Mouse (Mus musculus): ENCODE measurements around the gene Tbc1d10b. TPM values are rescaled to one million over a fixed set of nuclear protein-coding genes. Genes with fewer than 3 reads are reported as not detected.
"Not testable (repeated sequence)": the region's sequence is repeated elsewhere in the genome, so short reads cannot be mapped to it uniquely, and the experiment has no call there.

The Tbc1d10b gene
- total RNA-seq, 2 experiments from 2014 or later, result 20.8 to 21.6 TPM

DNA sequence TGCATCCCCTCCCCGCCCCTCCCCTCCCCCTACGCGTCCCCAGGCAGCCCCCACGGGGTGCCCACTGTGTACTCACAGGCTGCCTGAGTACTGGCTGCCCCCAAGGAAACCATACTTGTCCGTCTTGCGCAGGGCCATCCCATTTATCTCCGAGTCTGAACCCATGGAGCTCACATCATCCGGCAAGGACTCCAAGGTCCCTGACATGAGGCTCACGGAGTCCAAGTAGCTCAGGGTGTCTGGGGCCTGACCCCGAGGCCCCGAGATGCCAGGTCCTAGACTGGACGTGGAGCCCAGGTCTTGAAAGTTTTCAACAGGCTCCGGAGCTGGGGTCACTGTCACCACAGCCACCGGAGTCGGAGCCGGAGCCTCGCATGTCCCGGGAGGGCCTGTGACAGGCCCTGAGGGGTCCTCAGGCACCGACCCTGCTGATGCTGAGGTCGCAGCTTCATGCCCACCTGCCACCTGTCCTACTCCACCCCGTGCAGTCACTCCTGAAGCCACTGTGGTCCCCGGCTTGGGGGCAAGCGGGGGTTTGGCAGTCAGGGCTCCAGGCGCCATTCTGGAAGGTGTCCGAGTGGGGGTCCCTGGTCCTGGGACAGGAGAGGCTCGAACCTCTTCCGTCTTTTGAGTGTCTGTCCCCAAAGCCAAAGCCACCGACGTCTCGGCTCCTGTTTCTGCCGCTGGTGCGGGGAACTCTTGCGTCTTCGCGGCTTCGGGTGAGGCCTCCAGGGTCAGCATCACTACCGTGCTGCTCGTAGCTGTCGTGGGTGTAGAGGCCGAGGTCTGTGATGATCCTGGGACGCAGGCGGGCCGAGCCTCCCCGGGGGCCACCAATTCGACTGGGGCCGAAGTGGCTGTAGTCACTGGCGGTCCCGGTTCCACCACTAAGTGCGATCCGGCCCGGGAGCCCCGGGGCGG lies 634 bp downstream of the Tbc1d10b start:
- DNase-seq, result no peak

DNA sequence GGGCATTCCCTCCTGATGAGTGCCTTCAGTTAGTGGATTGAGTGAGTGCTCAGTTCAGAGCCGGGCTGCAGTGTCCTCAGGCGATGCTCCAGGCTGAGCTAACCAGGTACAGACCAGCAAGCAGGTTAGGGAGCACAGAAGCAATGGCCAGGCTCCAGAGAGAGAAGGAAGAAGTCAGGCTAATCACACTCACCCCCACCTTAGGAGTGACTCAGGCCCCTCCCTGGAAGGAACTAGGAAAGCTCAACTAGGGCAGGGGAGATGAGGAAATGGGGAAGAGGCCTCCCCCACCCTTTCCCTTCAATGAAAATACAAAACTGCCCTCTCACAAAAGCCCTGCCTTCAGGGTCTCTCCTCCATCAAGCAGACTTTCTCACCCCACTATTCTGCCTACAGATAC lies 1.7 kb downstream of the Tbc1d10b start:
- no peak for DNase-seq

DNA sequence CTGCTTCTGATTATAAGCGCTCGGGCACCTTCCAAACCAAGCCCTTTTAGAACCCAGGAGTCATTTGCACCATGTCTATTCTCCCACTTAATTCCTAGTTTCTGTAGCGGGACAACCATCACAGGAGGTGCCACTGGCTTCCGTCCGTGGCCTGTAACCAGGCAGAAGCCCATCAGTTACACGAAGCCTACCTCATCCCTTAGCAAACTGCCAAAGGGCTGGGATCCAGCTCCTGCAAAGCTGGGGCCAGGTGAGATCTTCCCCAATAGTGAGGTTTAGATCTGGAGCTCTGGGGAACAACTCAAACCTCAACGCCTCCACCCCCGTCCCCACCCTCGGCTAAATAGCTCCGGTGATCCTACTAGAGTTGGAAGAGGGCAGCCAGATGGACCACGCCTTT lies 11.8 kb downstream of the Tbc1d10b start:
- DNase-seq, result no peak

DNA sequence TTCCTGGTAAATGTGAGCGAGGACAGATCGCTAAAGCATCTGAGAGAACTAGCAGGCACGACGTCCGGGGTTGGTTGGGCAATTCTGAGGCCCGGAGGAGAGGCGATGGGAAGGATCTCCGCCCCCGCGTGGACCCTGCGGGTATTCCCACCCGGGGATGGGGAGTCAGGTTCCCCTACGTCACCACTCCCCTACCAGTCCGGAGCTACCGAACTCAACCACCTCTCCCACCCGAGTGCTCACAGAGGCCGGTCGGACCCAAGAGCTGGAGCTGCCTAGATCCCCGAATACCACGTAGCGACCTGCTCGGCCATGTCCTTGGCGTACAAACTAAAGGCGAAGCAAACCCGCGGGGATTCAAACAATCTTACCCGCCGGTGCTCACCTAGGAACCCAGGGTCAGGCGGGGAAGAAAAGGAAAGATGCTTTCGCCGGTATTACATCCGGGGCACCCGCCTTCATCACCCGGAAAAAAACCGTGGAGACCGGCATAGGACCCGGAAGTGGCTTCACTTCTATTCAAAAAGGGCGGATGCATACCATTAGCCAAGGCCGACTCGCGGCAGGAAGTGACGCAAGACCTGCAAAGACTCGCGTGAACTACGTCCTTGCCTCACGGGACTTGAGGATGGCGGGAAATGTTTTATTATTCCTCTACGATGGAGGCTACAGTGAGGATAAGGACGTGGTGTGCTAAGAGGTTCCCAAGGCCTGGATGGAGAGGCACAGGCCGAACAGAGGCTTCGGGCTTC lies 12.5 kb downstream of the Tbc1d10b start, which contains the start of gene Cd2bp2:
Cd2bp2 (minus strand) TSS at position 507 of the 752 bp plus-strand sequence.
- DNase-seq, result peak; percentile 97 to 98

DNA sequence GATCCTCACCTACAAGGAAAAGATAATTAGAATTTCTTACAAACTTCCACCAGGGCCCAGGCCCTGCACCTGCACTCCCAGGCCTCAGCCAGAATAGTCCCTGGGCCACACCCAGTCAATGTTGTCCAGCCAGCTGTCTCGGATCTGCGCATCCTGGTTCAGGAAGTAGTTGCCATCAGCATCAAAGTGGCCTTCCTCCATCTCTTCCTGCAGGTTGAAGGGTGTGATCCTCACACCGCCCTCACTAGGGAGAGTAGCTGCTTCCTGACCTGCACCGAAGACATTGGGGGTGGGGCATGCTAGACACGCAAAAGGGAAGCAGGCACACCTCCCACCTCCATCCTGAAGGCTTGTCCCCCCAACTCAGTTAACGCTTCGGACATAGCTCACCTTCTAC lies 13.6 kb downstream of the Tbc1d10b start:
- no peak for DNase-seq

DNA sequence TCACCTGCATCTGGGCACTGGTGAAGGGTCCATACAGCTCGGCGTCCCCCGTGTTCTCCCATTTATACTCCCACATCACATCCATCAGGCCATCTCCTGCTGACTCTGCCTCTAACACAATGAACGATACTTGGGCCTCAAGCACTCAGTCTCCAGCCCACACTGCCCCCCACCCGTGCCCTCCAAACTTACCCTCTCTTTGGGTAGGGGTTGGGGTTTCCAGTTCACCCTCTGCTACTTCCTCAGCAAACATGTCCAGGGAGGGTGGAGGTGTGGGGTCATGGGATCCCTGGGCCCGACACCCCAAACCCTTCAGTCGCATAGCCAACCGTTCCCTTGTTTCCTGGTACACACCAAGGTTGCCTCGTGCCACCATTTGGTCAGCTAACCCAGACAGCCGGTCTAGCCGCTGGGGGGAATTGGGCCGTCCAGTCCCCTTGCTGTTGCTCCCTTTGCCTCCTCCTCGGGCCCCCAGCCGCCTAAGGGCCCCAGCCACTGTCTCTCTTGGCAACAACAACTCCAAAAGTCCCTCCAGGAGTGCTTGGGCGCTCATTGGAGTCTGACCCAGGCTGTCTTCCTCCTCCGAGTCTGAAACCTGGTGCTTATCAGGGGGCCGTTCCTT lies 14.1 kb downstream of the Tbc1d10b start:
- DNase-seq, result no peak

DNA sequence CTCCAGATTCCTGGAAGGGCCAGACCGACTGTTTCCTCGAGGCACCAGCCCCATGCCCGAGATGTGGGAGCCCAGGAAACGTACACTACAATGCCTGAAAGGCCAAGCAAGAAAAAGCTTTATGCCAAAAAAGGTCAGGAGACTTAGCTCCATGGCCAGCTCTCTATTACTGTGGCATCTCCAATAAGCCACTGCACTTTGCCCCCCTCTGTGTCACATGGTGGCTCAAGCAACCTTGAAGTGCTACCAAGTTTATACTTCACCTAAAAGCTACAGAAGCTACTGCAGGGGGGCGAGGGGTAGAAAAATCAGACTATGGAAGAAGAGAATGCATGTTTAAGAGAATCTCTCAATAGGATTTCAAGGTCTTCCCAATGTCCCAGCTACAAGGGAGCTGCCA lies 15.3 kb downstream of the Tbc1d10b start:
- DNase-seq, result no peak

DNA sequence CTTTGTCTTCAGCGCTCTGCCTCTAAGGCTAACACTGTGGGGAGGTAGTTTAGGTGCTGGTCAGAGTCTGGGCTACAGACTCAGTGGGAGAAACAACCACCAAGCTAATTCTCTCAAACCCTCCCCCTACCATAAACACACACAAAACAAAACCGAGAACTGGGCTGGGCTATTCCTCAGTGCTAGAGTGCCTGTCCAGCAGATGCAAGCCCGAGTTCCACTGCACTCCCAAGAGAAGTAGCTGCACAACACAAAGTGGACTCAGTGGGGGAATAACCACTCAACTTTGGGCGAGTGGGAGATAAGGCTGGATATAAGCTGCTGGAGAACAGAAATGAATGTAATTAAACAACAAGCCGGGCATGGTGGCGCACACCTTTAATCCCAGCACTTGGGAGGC lies 17.6 kb downstream of the Tbc1d10b start:
- DNase-seq, result no peak

DNA sequence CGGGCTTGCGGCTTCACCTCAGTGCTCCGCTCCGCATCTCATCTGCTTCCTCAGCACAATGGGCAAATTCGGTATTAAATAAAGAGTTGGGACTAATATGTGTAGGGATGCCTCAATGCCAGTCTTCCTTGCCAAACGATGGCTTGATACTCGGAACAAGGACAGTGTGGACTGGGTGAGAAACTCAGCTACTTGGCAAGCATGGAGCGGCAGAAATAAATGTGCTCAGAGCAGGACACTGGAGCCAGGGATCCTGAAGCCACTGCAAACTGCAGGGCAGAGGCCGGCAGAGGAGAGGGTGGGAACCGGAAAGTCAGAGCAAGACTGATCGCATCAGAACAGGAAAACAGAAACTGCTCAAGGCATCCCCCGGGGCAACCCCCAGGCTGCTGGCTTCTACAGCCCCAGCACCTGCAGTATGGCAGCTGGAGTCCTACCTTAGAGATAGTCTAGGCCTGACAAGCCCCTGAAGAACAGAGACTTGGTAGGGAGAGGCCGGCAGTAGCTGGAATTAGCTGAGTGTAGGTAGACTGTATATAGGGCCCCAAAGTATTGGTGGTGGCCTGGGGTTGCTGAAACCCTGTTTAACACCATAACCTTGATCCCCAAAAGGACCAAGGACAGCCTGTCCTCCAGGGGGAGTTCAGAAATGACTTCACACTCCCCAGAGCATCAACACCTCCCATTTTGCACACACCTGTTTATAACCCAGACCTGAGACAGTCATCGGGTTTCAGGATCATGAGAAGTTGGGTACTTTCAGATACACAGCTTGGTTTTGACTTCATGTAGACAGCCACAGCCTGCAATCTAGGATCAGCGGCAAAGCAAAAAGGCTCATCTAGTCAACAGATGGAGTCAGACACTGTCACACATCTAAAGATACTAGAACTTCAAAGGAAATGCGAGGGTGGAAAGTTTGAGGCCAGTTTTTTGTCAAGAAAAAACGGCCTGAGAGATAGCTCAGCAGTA lies 19.7 kb downstream of the Tbc1d10b start:
- DNase-seq, result no peak

DNA sequence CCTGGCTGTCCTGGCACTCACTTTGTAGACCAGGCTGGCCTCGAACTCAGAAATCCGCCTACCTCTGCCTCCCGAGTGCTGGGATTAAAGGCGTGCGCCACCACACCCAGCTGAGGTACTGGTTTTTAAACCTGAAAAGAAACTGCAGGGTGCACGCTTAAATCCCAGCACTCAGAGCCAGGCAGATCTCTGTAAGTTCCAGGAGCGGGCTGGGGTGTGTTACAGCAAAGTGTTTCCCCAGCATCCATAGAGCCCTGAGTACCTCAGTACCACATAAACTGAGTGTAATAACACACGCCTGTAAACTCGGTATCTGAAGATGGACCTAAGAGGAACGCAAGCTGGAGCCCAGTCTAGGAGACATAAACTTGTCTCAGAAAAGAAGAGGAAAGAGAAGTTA lies 20.9 kb downstream of the Tbc1d10b start:
- DNase-seq, result no peak

DNA sequence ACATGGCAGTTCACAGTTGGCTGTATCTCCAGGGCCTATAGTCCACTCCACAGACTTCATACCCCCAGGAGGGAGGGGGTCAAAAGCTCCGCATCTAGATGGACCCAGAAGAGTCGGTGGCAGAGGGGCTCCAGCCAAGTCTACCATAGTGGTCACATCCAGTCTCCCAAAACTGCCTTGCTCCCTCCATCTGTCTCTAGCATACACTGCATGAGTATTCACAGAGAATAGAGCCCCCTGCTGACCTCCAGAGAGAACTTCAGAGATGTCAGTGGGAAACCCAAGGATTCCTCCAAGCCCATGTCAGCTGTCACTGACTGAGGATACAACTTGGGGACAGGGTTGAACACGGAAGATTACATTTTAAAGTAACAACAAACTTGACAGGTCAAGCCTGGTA lies 22.7 kb downstream of the Tbc1d10b start:
- no peak for DNase-seq

DNA sequence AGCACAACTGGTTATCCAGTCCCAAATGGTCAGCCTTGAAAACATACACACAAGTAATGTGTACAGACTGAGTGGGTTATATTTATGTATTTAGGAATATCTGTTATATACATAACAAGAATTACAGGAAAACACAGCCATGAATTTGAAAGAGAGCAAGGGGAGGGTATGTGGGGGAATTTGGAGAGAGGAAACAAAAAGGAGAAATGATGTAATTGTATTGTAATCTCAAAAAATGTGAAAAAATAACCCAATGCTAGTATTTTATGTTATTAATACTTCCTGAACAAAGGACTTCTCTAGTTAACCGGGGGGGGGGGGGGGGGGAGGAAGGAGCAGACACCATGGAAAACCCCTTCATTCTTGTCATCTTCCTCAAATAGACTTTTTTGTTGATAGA lies 23.5 kb downstream of the Tbc1d10b start:
- no peak for DNase-seq

DNA sequence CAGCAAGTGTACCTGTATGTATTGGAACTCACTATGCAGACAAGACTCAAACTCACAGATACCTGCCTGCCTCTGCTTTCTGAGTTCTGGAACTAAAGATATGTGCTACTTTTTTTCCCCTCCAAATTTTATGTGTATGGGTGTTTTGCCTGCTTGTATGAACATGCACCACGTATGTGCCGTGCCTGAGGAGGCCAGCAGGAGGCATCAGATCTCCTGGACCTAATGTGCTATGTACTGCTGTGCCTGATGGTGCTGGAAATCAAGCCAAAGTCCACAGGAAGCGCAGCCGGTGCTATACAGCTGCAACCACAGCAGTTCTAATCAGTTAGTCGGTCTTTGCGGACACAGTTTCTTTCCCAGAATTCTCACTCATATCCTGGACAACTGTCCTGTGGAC lies 24.4 kb downstream of the Tbc1d10b start:
- no peak for DNase-seq

DNA sequence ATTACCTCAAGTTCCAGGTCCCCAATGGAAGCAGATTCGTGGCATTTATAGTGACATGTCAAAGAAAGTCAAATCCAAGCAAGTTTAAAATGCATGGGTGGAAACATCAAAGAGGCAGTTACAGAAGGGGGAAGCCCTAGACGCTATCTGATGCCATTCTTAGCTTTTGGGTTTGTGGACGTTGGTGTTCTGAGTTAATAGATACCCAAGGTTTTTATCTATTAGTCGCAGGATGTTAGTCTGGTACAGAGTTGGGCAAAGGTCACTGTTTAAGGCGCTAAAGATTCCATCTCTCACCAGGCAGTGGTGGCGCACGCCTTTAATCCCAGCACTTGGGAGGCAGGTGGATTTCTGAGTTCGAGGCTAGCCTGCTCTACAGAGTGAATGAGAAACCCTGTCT lies 24.9 kb downstream of the Tbc1d10b start:
- DNase-seq, result no peak

DNA sequence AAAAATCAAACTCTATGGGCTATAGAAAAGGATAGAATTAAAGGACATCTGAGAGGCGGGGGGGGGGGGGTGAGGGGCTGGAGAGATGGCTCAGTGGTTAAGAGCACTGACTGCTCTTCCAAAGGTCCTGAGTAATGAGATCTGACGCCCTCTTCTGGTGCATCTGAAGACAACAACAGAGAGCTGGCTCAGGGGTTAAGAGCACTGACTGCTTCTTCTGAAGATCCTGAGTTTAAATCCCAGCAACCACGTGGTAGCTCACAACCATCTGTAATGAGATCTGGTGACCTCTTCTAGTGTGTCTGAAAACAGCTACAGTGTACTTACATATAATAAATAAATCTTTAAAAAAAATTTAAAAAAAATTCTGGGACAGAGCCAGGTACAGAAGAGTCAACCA lies 26.5 kb downstream of the Tbc1d10b start:
- not testable (repeated sequence) for DNase-seq

DNA sequence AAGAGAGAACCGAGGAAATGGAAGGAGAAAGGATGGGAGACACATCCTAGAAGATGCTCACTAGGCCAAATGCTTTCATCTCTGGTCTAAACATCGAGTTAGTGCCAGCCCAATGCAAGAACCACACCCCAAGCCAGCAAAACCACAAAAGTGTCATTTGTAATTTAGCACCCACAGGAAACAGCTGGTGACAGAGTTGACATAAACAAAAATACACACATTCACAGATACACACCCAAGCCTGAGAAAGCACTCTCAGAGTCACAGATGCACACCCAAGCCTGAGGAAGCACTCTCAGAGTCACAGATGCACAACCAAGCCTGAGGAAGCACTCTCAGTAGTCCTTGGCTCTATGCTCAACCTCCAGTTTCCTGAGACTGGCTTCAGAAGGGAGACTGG lies 27.5 kb downstream of the Tbc1d10b start:
- no peak for DNase-seq

DNA sequence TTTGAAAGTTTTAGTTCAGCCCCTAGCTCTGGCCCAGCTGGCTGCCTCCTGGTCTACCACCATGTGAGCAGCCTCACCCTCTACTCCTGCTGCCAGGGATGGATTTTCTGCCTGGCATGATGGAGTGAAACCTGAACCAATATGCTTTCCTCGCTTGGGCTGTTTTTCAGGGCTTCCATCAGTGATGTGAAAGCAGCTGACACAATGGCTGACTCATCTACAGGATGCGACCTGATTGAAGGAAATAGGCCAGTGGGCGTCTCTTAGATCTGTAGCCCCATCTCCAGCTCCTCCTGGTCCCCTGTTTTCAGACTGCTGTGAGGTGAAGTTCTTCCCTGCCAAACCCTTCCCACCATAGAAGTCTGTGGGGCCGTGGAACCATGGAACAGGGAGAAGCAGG lies 31.3 kb downstream of the Tbc1d10b start:
- DNase-seq, result no peak

DNA sequence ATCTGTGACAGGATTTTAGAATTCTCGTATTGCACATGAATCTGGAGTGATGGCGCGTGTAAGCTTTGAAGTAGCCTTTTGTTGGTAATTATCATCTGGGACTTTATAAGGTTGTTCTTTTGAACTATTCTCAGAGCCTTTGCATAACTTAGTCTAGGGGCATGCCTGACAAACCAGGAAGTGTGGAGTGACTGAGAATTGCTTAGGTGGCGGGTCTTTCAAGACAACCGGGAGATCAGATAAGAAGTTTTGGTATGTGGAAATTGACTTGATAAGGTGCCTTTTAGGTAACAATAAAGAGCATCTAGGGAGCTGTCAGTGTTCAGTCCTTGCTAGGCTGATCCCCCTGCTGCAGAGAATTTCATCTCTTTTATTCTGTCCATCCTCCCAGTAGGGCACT lies 41.8 kb downstream of the Tbc1d10b start:
- DNase-seq, result no peak

DNA sequence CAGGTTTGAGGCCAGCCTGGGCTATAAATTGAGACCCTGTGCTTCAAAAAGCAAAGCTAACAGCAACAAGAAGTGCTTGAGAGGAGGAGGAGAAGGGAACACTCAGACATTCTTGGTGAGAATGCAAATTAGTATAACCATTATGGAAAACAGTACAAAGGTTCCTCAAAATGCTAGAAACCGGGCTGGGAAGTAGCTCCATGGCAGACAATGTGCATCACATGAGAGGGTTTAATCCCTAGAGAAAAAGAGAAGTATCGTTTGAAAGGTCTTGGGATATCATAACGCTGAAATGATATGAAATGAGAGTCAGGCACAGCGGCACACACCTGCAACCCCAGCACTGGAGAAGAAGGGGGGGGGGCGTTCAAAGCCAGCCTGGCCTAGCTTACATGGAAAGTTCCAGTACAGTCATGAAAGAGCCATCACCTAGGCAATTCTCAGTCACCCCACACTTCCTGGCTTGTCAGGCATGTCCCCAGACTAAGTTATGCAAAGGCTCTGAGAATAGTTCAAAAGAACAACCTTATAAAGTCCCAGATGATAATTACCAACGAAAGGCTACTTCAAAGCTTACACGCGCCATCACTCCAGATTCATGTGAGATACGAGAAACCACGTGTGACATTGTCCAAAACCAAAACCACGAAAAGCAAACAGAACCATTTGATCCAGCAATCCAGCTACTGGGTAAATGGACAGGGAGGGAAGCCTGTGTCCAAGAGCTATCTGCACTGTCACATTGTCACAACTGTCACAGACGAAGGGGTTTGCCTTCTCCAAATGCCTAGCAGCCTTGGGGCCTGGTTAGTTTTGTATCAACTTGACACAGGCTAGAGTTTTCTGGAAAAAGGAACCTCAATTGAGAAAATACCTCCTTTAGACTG lies 42.4 kb downstream of the Tbc1d10b start:
- DNase-seq, result no peak

DNA sequence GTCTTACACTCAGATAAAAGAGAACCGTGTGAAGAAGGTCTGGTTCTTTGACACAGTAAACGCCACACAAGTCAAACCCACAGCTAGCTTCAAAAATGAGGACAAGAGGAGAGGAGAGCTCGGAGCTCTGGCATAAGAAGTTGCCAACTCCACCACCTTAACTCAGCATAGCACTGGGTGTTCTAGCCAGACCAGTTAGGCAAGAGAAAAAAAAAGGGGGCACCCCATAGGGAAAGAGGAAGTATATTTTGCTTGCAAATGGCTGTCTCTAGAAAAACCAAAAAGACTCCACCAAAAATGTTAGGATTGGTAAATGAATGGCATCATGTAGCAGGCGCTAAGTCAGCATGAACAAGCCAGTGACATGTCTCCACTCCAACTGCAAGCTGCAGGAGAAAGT lies 44.3 kb downstream of the Tbc1d10b start:
- no peak for DNase-seq

DNA sequence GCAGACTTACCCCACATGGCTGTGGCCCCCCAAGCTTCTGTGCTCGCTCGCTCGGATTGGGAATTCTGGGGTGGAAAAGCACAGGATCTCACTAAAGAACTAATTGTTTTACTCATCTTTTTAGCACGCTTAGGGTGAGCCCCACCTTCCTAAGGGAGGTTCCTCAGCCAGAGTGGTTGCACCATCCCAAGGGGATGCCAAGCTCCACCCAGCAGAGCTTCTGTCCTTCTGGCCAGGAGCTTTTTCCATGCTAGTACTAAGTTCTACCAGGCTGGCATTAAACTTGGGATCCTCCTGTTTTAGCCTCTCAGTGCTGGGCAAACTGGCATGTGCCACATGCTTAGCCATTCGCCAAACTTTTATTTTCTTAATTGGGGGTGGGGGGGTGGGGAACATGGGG lies 45.7 kb downstream of the Tbc1d10b start:
- DNase-seq, result no peak

Data from heart, adult 18-20 months (tissue).